Mouse (Mus musculus) gastrocnemius, adult 2 months (tissue): Measurements from ENCODE around the gene C1qbp. TPM values are rescaled to one million over a fixed set of nuclear protein-coding genes. Genes with fewer than 3 reads are reported as not detected.

Source experiments
- DNase-seq: peaks from one replicate; pipeline ENCODE4 v3.0.0; 2022
- H3K27ac ChIP-seq: fragments of 200-600 bp; 2 replicates; pipeline ENCODE4 v1.8.1; 2022; ENCODE audit warnings: mild to moderate bottlenecking
- H3K4me3 ChIP-seq: fragments of 200-600 bp; 2 replicates; pipeline ENCODE4 v1.8.1; 2022; ENCODE audit warnings: mild to moderate bottlenecking, moderate library complexity
- CTCF ChIP-seq: fragments of 200-600 bp; IDR thresholded peaks from 2 replicates; pipeline ENCODE4 v1.8.1; 2022; ENCODE audit warnings: antibody characterized with exemption, mild to moderate bottlenecking, moderate library complexity
- intact Hi-C: fragments of 180-260 bp; cut with DNase I; formaldehyde crosslinking; loops from one replicate; pipeline ENCODE4 v1.15.1; 2025
- total RNA-seq, 2 experiments: library from RNA; stranded (reverse); gene quantifications; 2 replicates each; pipeline ENCODE4 v1.2.3; 2021

C1qbp gene
- total RNA-seq, 2 experiments from 2014 or later = 102 to 146 TPM

DNA sequence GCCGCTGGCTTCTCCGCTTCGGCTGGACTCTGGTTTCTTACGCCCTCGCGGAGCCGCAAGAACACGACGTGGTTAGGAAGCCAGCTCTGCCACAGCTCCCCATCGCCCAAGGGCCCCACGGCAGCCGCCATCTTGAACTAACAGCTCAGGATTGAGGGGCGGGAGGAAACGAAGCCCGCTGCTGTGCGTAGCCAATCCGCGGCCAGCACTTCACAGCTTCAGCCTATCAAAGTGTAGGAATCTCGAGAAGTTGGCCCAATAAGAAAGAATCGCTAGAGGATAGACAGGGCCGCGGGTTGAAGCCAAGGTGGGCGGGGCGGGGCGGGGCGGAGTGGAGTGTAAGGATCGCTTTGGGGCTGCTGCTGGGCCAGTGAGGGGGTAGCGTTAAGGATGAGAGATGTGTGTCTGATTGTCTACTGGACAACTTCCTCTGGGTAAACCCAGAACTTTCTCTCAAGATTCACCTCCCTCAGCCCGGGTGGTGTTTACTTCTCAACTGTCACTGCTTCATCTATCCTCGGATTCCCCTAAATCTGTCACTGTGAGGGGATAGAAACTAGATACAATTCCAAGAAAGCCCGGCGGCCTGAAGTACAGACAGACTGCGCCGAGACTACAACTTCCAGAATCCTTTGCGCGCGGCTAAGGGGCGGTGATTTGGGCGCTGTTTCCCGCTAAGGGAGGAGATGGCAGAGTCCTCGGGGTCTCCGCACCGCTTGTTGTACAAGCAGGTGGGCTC, 12.8 kb downstream of the C1qbp start, which contains the start of the genes Nup88 and Rpain:
Nup88 (minus strand) TSS at position 153 of the 739 bp plus-strand sequence.
Rpain (plus strand) TSS at position 393 of the 739 bp plus-strand sequence.
- no peak for TF ChIP-seq CTCF
- intact Hi-C loops = no loop called here
- H3K4me3 ChIP-seq = peak within 1 kb of the TSS; percentile 79

GRCm38 (mm10) chr11:70969271-70969794, 13.5 kb downstream of the C1qbp start:
- intact Hi-C loops = no loop called here
- no peak for TF ChIP-seq CTCF
- peak overlapping the region; percentile 79 for H3K4me3 ChIP-seq
- no peak for DNase-seq
- H3K27ac ChIP-seq = peak overlapping the region; percentile 94

More for the DNA sequence above, 12.8 kb downstream of the C1qbp start, which contains the start of the genes Nup88 and Rpain:
- peak; percentile 94 for DNase-seq
- H3K27ac ChIP-seq = peak within 1 kb of the TSS; percentile 94

- Histone ChIP-seq H3K27ac (no peak overlapping the region), H3K4me3 (no peak overlapping the region)
- intact Hi-C loops = no loop called here
- TF ChIP-seq CTCF = no peak
- DNase-seq = no peak
These were observed 18.5 kb downstream of the C1qbp start for GRCm38 (mm10) chr11:70964222-70964907.

DNA sequence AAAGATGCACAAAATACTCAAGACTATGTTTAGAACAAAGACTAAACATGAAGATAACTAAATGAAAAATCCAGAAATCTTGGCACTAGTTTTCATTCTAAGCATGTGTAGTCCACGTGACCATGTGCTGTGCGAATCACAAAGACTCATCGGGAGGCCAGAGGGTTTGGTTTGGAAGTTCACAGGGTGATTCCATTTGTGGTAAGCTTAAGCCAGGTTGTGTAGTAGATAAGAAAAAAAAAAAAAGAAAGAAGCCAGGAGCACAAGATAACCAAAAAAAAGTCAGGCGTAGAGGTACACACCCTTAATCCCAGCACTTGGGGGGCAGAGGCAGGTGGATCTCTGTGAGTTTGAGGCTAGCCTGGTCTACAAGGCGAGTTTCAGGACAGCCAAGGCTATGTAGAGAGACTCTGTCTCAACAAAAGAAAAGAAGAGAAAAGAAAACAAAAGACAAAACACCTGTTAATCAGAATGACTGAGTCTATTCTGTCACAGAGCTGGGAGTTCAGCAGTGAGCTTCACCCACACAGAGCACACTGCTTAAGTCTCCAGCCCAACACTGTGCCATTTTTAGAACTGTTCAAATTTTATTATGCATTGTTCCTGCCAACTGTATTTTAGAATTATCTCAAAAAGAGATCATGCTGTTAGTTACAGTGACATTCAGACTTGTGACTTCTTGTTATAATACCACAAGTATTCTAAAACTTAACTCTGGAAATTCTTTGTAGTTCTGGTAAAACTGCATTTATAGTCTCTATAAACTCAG, 21.9 kb downstream of the C1qbp start:
- no peak overlapping the region for H3K4me3 ChIP-seq
- no peak for DNase-seq
- no peak for TF ChIP-seq CTCF
- intact Hi-C loops = no loop called here
- H3K27ac ChIP-seq = no peak overlapping the region

- intact Hi-C loops = no loop called here
- DNase-seq = no peak
- H3K4me3 ChIP-seq = no peak overlapping the region
- H3K27ac ChIP-seq = no peak overlapping the region
- TF ChIP-seq CTCF = no peak
These were observed 28.1 kb downstream of the C1qbp start for GRCm38 (mm10) chr11:70954711-70955110.

DNA sequence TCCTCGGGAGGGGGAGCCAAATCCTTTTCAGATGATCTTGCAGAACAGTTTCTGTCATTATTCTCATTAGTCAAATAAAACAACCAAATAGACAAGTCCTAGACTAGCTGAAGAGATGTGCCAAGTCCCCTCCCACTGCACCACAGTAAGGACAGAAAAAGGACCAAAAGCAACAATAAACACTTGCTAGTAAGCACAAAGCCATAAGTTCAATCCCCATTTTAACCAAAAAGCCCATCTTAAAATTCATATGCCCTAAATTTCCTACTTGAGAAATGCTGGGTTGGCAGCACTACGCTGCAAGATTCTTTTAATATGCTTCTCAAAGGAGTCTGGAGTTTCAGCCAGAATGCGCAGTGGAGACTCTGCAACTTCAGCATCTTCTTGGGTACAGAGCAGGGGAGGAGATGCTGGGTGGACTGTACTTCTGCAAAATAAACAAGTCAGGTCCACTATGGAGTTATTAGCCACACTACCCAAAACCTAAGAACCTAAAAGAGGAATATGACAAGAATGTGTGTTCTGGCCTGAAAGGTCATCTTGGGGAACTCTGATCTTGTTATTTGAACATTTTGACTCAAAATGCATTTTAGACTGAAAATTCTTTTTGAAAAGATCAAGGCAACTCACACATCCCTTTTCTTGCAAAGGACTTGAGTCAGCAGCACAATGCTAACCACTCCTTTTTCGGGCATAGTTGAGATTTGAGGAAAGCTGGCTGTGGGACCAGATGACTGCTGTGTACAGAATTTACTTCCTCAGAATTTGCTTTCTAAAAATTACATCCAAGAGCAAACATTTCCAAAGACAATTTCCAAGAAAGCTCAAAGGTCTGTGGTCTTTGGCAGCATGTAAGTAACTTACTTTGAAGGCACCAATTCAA, 37.6 kb downstream of the C1qbp start:
- intact Hi-C loops = no loop called here
- H3K4me3 ChIP-seq = no peak overlapping the region
- no peak for TF ChIP-seq CTCF
- no peak for DNase-seq
- peak overlapping the region; percentile 28 for H3K27ac ChIP-seq

- intact Hi-C loops = no loop called here
These were observed 39.2 kb downstream of the C1qbp start for GRCm38 (mm10) chr11:70943651-70944050.

DNA sequence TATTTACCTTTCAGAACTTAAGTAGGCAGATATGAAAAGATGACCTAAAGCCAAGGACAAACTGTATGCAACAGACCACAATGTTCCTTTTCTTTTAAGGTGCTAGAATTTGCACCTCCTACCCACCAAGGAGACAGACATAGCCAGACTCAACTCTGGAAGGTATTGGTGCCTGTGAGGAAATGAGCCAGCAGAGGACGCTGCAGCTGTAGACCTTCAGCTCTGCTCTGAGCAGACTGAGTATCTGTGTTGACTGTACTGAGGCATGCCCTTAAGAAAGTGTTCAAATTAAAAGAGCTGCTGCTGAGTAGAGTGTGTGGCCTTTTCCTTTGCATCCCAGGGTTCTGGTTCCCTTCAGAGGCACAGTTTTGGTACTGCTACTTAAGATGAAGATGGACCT, 40.2 kb downstream of the C1qbp start:
- Histone ChIP-seq H3K27ac (no peak overlapping the region), H3K4me3 (no peak overlapping the region)
- intact Hi-C loops = no loop called here
- no peak for TF ChIP-seq CTCF
- no peak for DNase-seq

More at GRCm38 (mm10) chr11:70943651-70944050, 39.2 kb downstream of the C1qbp start:
- H3K4me3 ChIP-seq = no peak overlapping the region
- DNase-seq = no peak
- no peak for TF ChIP-seq CTCF
- H3K27ac ChIP-seq = no peak overlapping the region

GRCm38 (mm10) chr11:70935316-70935715, 47.5 kb downstream of the C1qbp start:
- TF ChIP-seq CTCF = no peak
- no peak overlapping the region for H3K4me3 ChIP-seq
- H3K27ac ChIP-seq = no peak overlapping the region
- intact Hi-C loops = no loop called here
- no peak for DNase-seq

DNA sequence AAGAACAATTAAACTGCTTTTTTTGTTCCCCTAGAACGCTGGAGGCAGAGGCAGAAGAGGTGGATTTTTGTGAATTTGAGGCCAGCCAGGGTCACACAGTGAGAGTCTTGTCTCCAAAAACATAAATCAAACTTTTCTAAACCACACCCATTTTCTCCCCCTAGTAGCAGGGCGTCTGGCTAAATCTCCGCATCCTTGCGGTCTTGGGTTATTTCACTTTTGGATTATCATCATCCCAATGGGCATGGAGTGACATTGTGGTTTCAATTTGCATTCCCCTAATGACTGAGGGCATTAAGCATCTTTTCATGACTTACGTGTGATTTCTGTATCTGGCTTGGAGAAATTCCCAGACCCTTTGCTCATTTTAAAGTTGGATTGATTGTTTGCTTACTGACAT, 51.4 kb downstream of the C1qbp start:
- intact Hi-C loops = no loop called here

More for the DNA sequence above, 51.4 kb downstream of the C1qbp start:
- no peak for DNase-seq
- TF ChIP-seq CTCF = no peak
- Histone ChIP-seq H3K27ac (no peak overlapping the region), H3K4me3 (no peak overlapping the region)

Other genes starting within 250 kb of the C1qbp start
- 10 to 100 TPM; 10.7 to 10.8 TPM for gene Zfp3, start 218.8 kb downstream of the C1qbp start, total RNA-seq
- gene Scimp, start 170.4 kb downstream of the C1qbp start, total RNA-seq = not detected
- 10 to 100 TPM; 37.2 to 37.8 TPM for gene Rabep1, start 138.2 kb downstream of the C1qbp start, total RNA-seq
- gene Nup88, start 13.1 kb downstream of the C1qbp start, total RNA-seq = 10 to 100 TPM; 30.4 to 34.9 TPM
- gene Rpain, start 12.8 kb downstream of the C1qbp start, total RNA-seq = 10 to 100 TPM; 12.2 to 13.9 TPM
- gene Dhx33, start 21.4 kb upstream of the C1qbp start, total RNA-seq = 10 to 100 TPM in 1 of 2 experiments, 1 to 10 TPM in 1; 8.4 to 10.3 TPM
- 1 to 10 TPM; 3.1 to 5.0 TPM for gene Mis12, start 36.6 kb upstream of the C1qbp start, total RNA-seq
- gene Derl2, start 36.8 kb upstream of the C1qbp start, total RNA-seq = 10 to 100 TPM; 14.8 TPM
- gene 6330403K07Rik, start 50.5 kb upstream of the C1qbp start, total RNA-seq = under 1 TPM in 1 of 2 experiments, not detected in 1; 0.36 TPM
- under 1 TPM; 0.18 to 0.28 TPM for gene Nlrp1a, start 161.7 kb upstream of the C1qbp start, total RNA-seq
- under 1 TPM; 0.05 to 0.06 TPM for gene Nlrp1b, start 247.7 kb upstream of the C1qbp start, total RNA-seq